8 mouse cellular contexts compared by ENCODE assay signal in the genomic region with DNA sequence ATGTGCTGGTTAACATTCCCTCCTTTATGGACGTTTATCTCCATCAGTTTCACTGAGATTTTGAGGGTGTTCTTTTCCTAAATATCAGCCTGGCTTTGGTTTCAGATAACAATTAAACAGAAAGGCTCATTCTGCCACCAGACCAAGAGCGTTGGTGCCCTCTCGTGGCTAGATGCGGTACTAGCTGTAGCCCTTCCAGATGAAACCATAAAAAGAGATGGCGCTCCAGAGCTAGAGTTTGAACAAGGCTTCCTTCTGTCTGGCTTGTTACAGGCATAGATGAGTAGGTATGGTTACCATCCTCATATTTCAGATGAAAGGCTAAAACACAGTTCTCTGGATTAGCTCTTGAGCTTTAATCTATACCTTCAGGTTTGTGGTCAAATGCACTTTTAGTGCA. TPM values are rescaled to one million over a fixed set of nuclear protein-coding genes. Genes with fewer than 3 reads are reported as not detected.
A peak's percentile ranks its signal among the peaks of the same experiment; 100 is the strongest.
DNase-seq lines count a peak whose midpoint lies in the region; ATAC-seq lines count a peak whose summit lies in the region.

No protein-coding gene starts in this region.

- DNase-seq in B cell, adult 2 months: peak; percentile 40 to 65
- peak; percentile 51 for DNase-seq in Muller cell, postnatal 12 days (ENCODE audit: inconsistent ontology term)
- DNase-seq in cerebellum, postnatal 10 days: peak; percentile 86 to 88
- DNase-seq in gastrocnemius, postnatal 10 days: peak; percentile 70
- peak; percentile 79 for DNase-seq in layer of hippocampus, adult 9-10 months (ENCODE audit: low spot score)
- peak; percentile 55 for DNase-seq in lung, postnatal 25 days (ENCODE audit: low spot score)
- peak; percentile 59 to 73 for DNase-seq in right cerebral cortex, postnatal 36 days (ENCODE audit: low spot score in 2 of 2)

- ATAC-seq in erythroblast, adult 5-6 weeks (replicated peaks; ENCODE audit: low FRiP score, poor library complexity, severe bottlenecking): no peak

RNA-seq across cellular contexts. Expression of a gene that starts 5.4 kb away (rescaled TPM):
- under 1 TPM in 1 of 2 experiments, not detected in 1; 0.12 TPM for total RNA-seq in gastrocnemius, postnatal 10 days (2021)
- total RNA-seq in erythroblast, adult 5-6 weeks (2015; ENCODE audit: low replicate concordance): not detected in 2 replicates
- total RNA-seq in erythroblast, adult 5-6 weeks (2017; ENCODE audit: low replicate concordance): not detected in 2 replicates
